Mouse (Mus musculus) erythroblast, embryonic 14.5 days (primary cell): ENCODE results near the gene Smurf1. TPM values are rescaled to one million over a fixed set of nuclear protein-coding genes. Genes with fewer than 3 reads are reported as not detected.

Experiments
- H3K27me3 ChIP-seq: 2 replicates; pipeline ENCODE4 v1.6.1; 2012; ENCODE audit warnings: inconsistent platforms; ENCODE audit not compliant: control insufficient read depth
- H3K36me3 ChIP-seq: 2 replicates; pipeline ENCODE4 v1.6.1; 2012; ENCODE audit warnings: mild to moderate bottlenecking, inconsistent platforms; ENCODE audit not compliant: control insufficient read depth
- H3K4me1 ChIP-seq: 2 replicates; pipeline ENCODE4 v1.6.1; 2012; ENCODE audit warnings: inconsistent platforms; ENCODE audit not compliant: control insufficient read depth
- H3K4me3 ChIP-seq: replicated peaks from 2 replicates; pipeline ENCODE3; 2012; ENCODE audit warnings: moderate library complexity, mild to moderate bottlenecking, inconsistent platforms
- H3K9me3 ChIP-seq: 2 replicates; pipeline ENCODE4 v1.6.1; 2012; ENCODE audit warnings: low read length, inconsistent platforms, mixed read lengths; ENCODE audit not compliant: control insufficient read depth
- GATA1 ChIP-seq: IDR thresholded peaks from 2 replicates; pipeline ENCODE4 v1.6.1; 2012; ENCODE audit warnings: low read length, inconsistent platforms, mixed read lengths
- TAL1 ChIP-seq: IDR thresholded peaks from 3 replicates; pipeline ENCODE4 v1.6.1; 2012; ENCODE audit warnings: low read length, inconsistent platforms, mixed read lengths
- polyA plus RNA-seq: library from polyadenylated mRNA; stranded (reverse); fragments of >175 nt; gene quantifications from 2 replicates; pipeline ENCODE4 v1.2.3, GENCODE M21; 2012

The Smurf1 gene
- polyA plus RNA-seq, 1 experiment, result 0.01 TPM

GRCm38 (mm10) chr5:144989061-144989405 lies 23.4 kb upstream of the Smurf1 start:
- Histone ChIP-seq H3K27me3 (no peaks in the 10 kb centered on the region), H3K4me1 (no peaks in the 10 kb centered on the region; the same call in 1 of the 2 replicates), H3K36me3 (no peaks in the 10 kb centered on the region), H3K4me3 (no peak overlapping the region), H3K9me3 (peaks cover 4% of the 10 kb centered on the region)
- TF ChIP-seq TAL1 (no peak), GATA1 (no peak)

- H3K4me1 ChIP-seq, result no peaks in the 10 kb centered on the region; the same call in 1 of the 2 replicates
- H3K36me3 ChIP-seq, result no peaks in the 10 kb centered on the region
- TF ChIP-seq GATA1, result no peak
- no peak for TF ChIP-seq TAL1
- peaks cover 8% of the 10 kb centered on the region for H3K9me3 ChIP-seq
- H3K27me3 ChIP-seq, result no peaks in the 10 kb centered on the region
- no peak overlapping the region for H3K4me3 ChIP-seq
These were observed 22.9 kb upstream of the Smurf1 start for GRCm38 (mm10) chr5:144988340-144989060.

- no peaks in the 10 kb centered on the region for H3K27me3 ChIP-seq
- H3K36me3 ChIP-seq, result no peaks in the 10 kb centered on the region
- TF ChIP-seq GATA1 (no peak), TAL1 (no peak)
- H3K9me3 ChIP-seq, result peaks cover 13% of the 10 kb centered on the region
- no peak overlapping the region for H3K4me3 ChIP-seq
- H3K4me1 ChIP-seq, result no peaks in the 10 kb centered on the region; the same call in 1 of the 2 replicates
These were observed 21.9 kb upstream of the Smurf1 start for GRCm38 (mm10) chr5:144987561-144987960.

- TF ChIP-seq TAL1 (no peak), GATA1 (no peak)
- Histone ChIP-seq H3K27me3 (no peaks in the 10 kb centered on the region), H3K9me3 (peaks cover 13% of the 10 kb centered on the region), H3K4me3 (no peak overlapping the region), H3K4me1 (no peaks in the 10 kb centered on the region; the same call in 1 of the 2 replicates), H3K36me3 (no peaks in the 10 kb centered on the region)
These were observed 19.2 kb upstream of the Smurf1 start for GRCm38 (mm10) chr5:144984839-144985238.

GRCm38 (mm10) chr5:144983227-144983626 lies 17.6 kb upstream of the Smurf1 start:
- Histone ChIP-seq H3K9me3 (peaks cover 13% of the 10 kb centered on the region), H3K27me3 (no peaks in the 10 kb centered on the region), H3K36me3 (no peaks in the 10 kb centered on the region), H3K4me1 (no peaks in the 10 kb centered on the region), H3K4me3 (no peak overlapping the region)
- TF ChIP-seq GATA1 (no peak), TAL1 (no peak)

GRCm38 (mm10) chr5:144979110-144979509 lies 13.5 kb upstream of the Smurf1 start:
- no peaks in the 10 kb centered on the region for H3K4me1 ChIP-seq
- H3K9me3 ChIP-seq, result peaks cover 9% of the 10 kb centered on the region
- H3K4me3 ChIP-seq, result no peak overlapping the region
- no peaks in the 10 kb centered on the region for H3K27me3 ChIP-seq
- H3K36me3 ChIP-seq, result no peaks in the 10 kb centered on the region
- TF ChIP-seq TAL1, result no peak
- TF ChIP-seq GATA1, result no peak

- no peaks in the 10 kb centered on the region for H3K4me1 ChIP-seq
- TF ChIP-seq GATA1, result no peak
- TF ChIP-seq TAL1, result no peak
- H3K4me3 ChIP-seq, result no peak overlapping the region
- peaks cover 5% of the 10 kb centered on the region for H3K9me3 ChIP-seq
- no peaks in the 10 kb centered on the region for H3K36me3 ChIP-seq
- no peaks in the 10 kb centered on the region for H3K27me3 ChIP-seq
These were observed 13.0 kb upstream of the Smurf1 start for GRCm38 (mm10) chr5:144978533-144979107.

- H3K36me3 ChIP-seq, result no peaks in the 10 kb centered on the region
- TF ChIP-seq TAL1, result no peak
- TF ChIP-seq GATA1, result no peak
- peaks cover 22% of the 10 kb centered on the region for H3K27me3 ChIP-seq
These were observed 5.6 kb upstream of the Smurf1 start for GRCm38 (mm10) chr5:144971266-144971665.

GRCm38 (mm10) chr5:144964872-144965638 lies 592 bp downstream of the Smurf1 start:
- H3K4me1 ChIP-seq, result peaks cover 24% of the 10 kb centered on the region
- TF ChIP-seq TAL1 (no peak), GATA1 (no peak)
- no peaks in the 10 kb centered on the region for H3K36me3 ChIP-seq
- peaks cover 39% of the 10 kb centered on the region for H3K27me3 ChIP-seq
- no peaks in the 10 kb centered on the region for H3K9me3 ChIP-seq
- peak overlapping the region; percentile 61 for H3K4me3 ChIP-seq

More at GRCm38 (mm10) chr5:144971266-144971665, 5.6 kb upstream of the Smurf1 start:
- Histone ChIP-seq H3K9me3 (no peaks in the 10 kb centered on the region), H3K4me1 (no peaks in the 10 kb centered on the region), H3K4me3 (no peak overlapping the region)
